Mouse (Mus musculus) lung, adult 18-20 months (tissue): Measurements from ENCODE around the gene Ccdc153.

ENCODE experiments used
- DNase-seq, 2 experiments: peaks; one replicate each; pipeline ENCODE4 v3.0.0; 2022; ENCODE audit warnings: mixed read lengths in 2 of 2

The Ccdc153 gene

GRCm38 (mm10) chr9:44240911-44241310, 435 bp downstream of the Ccdc153 start:
- DNase-seq = peak in 1 of 2 experiments; percentile 21

GRCm38 (mm10) chr9:44241418-44241817, 942 bp downstream of the Ccdc153 start:
- DNase-seq = no peak

GRCm38 (mm10) chr9:44243621-44244020, 3.1 kb downstream of the Ccdc153 start:
- DNase-seq = no peak

- no peak for DNase-seq
These were observed 7.4 kb downstream of the Ccdc153 start for GRCm38 (mm10) chr9:44247907-44248306.

- peak; percentile 57 to 64 for DNase-seq
These were observed 9.0 kb downstream of the Ccdc153 start for GRCm38 (mm10) chr9:44249181-44250146.

GRCm38 (mm10) chr9:44250445-44250844, 10.0 kb downstream of the Ccdc153 start:
- DNase-seq = no peak

GRCm38 (mm10) chr9:44251314-44251713, 10.8 kb downstream of the Ccdc153 start, which contains the start of gene Pdzd3:
Pdzd3 (minus strand) TSS chr9:44251471.
- DNase-seq = no peak

GRCm38 (mm10) chr9:44253441-44253840, 13.0 kb downstream of the Ccdc153 start:
- no peak for DNase-seq

GRCm38 (mm10) chr9:44254508-44255135, 14.1 kb downstream of the Ccdc153 start:
- DNase-seq = no peak

- DNase-seq = no peak
These were observed 14.7 kb downstream of the Ccdc153 start for GRCm38 (mm10) chr9:44255136-44255521.

- no peak for DNase-seq
These were observed 15.7 kb downstream of the Ccdc153 start for GRCm38 (mm10) chr9:44256213-44256612.

- DNase-seq = no peak
These were observed 18.5 kb downstream of the Ccdc153 start for GRCm38 (mm10) chr9:44259014-44259413.

- DNase-seq = no peak
These were observed 20.9 kb downstream of the Ccdc153 start for GRCm38 (mm10) chr9:44261388-44261787.

GRCm38 (mm10) chr9:44266478-44267226, 26.2 kb downstream of the Ccdc153 start:
- DNase-seq = no peak

GRCm38 (mm10) chr9:44267319-44268026, 27.0 kb downstream of the Ccdc153 start:
- peak; percentile 26 to 39 for DNase-seq

- DNase-seq = peak; percentile 91 to 94
These were observed 27.5 kb downstream of the Ccdc153 start for GRCm38 (mm10) chr9:44268027-44268360.

- peak in 1 of 2 experiments; percentile 46 for DNase-seq
These were observed 28.0 kb downstream of the Ccdc153 start, which contains the start of gene Nlrx1 for GRCm38 (mm10) chr9:44268432-44268831. Nlrx1 (minus strand) TSS chr9:44268599.

- DNase-seq = no peak
These were observed 28.6 kb downstream of the Ccdc153 start for GRCm38 (mm10) chr9:44269077-44269476.

- DNase-seq = no peak
These were observed 29.5 kb downstream of the Ccdc153 start for GRCm38 (mm10) chr9:44269973-44270372.

- no peak for DNase-seq
These were observed 42.7 kb downstream of the Ccdc153 start for GRCm38 (mm10) chr9:44283183-44283582.

- no peak for DNase-seq
These were observed 45.9 kb downstream of the Ccdc153 start for GRCm38 (mm10) chr9:44286256-44286850.

GRCm38 (mm10) chr9:44287003-44287400, 46.5 kb downstream of the Ccdc153 start:
- no peak for DNase-seq
